Mouse (Mus musculus) ovary, postnatal 14 days (tissue): ENCODE results near the gene Vps11.
"Not testable (repeated sequence)": the region's sequence is repeated elsewhere in the genome, so short reads cannot be mapped to it uniquely, and the experiment has no call there.

ENCODE experiments used
- DNase-seq: peaks from one replicate; pipeline ENCODE4 v3.0.0; 2022; ENCODE audit warnings: low spot score

Vps11 gene

GRCm38 (mm10) chr9:44335331-44336092 lies 26.0 kb downstream of the Vps11 start:
- DNase-seq = peak; percentile 30

GRCm38 (mm10) chr9:44334396-44335330 lies 26.8 kb downstream of the Vps11 start, which contains the start of gene H2afx:
Gene H2afx, plus strand, starts transcription at chr9:44334694.
- peak; percentile 97 for DNase-seq

- DNase-seq = no peak
Observed at GRCm38 (mm10) chr9:44332918-44333638, 28.4 kb downstream of the Vps11 start.

DNA sequence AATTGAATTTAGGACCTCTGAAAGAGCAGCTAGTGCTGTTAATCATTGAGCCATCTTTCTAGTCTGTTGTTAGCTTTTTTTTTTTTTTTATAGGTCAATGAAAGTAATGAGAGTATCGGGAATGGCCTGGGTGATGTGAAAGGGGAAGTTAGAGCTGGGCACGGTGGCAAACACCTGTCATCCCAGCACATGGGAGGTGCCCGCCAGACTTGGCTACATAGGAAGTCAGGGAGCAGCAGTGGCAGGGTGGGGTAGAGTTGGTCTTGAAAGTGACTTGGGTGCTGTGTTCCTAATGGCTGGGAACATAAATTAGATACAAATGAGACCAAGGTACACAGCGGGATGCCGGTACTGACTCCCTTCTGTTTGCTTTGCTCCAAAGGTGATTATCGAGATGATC lies 30.7 kb downstream of the Vps11 start:
- no peak for DNase-seq

DNA sequence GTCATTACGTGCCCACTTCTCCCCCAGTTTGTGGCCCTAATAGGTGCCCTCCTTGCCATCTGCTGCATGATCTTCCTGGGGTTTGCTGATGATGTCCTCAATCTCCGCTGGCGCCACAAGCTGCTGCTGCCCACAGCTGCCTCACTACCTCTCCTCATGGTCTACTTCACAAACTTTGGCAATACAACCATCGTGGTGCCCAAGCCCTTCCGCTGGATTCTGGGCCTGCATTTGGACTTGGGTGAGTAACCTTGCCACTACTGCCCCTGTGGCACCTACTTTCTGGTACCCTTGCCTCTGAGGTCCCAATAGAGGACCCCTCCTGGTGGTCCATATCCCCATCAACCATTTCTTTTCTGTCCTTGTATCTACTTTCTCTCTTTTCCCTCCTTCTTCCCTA lies 33.5 kb downstream of the Vps11 start:
- DNase-seq = no peak

DNA sequence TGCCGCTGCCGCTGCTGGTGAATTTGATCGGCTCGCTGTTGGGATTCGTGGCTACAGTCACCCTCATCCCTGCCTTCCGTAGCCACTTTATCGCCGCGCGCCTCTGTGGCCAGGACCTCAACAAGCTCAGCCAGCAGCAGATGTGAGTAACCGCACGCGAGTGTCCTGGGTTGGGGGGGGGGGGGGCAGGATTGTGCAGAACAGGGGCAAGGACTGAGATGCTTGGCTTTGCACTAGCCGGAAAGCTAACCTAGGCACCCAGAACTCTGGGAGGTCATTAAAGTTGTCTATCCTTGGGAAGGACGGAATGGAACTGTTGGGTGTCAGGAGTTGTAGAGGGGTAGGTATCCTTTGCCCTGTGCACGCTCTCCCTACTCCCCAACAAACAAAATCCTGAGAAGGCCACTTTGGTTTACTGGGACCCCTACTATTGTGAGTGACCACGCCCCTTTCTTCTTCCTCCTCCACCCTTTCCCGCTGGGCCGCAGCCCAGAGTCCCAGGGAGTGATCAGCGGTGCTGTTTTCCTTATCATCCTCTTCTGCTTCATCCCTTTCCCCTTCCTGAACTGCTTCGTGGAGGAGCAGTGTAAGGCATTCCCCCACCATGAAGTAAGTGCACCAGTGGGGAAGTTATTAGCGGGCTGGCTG lies 34.3 kb downstream of the Vps11 start:
- no peak for DNase-seq

DNA sequence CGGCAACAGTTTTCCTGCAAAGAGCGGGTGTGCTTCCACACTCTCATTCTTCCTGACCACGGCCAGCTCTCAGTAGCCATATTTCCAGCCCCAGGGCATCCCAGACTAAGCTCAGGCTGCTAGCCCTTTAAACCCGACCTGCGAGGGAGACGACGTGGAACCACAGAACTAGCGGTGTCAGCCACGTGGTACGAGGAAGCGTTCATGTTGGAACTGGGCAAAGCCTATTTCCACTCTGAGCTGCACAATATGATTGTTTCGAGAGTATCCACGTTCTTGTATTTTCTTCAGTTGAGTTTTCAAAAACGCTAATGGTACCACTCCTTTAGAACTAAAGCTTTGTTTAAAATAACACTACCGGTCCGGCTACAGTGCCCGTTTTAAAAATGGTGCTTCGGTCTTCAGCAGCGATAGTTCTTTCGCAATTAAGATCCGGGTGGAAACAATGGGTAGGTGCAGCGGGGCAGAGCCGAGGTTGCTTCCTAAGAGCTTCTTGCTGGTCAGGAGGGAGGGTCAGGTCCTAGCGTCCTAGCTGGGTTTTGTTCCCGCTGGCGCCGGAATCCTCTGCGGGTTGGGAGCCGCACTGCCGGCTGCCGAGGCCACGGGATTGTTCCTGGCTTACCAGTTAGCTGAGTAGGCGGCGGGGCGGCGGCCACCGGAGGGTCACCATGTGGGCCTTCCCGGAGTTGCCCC lies 35.0 kb downstream of the Vps11 start:
- DNase-seq = peak; percentile 70

DNA sequence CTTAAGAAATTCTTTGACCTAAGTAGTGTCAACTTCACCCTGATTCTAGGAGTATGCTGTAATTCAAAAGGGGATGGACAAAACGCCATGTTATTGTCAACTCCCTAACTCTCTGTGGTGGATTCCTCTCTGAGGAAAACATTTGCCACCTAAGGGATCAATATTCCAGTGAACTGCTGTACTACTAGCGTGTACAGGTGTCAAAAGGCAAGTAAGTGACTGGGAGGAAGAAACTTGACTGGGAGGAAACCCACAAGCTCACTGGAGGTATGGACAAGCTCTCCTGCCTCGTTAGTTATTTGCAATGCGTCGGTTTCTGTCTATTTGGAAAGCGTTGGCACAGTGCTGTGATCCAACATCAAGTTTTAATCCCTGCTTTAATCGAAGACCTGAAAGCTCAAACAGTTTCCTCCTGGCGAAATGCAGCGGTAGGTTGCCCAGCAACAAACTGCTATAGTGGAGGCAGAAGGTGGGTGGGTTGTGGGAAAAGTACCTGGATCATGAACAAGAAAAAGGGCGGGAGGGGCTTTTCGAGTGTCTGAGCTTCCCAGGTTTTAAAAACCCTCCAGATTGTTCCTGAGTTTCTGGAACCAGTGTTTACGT lies 35.6 kb downstream of the Vps11 start, which contains the start of gene Dpagt1:
Gene Dpagt1 (plus strand): TSS at position 252 of the 603 bp plus-strand sequence.
- no peak for DNase-seq

DNA sequence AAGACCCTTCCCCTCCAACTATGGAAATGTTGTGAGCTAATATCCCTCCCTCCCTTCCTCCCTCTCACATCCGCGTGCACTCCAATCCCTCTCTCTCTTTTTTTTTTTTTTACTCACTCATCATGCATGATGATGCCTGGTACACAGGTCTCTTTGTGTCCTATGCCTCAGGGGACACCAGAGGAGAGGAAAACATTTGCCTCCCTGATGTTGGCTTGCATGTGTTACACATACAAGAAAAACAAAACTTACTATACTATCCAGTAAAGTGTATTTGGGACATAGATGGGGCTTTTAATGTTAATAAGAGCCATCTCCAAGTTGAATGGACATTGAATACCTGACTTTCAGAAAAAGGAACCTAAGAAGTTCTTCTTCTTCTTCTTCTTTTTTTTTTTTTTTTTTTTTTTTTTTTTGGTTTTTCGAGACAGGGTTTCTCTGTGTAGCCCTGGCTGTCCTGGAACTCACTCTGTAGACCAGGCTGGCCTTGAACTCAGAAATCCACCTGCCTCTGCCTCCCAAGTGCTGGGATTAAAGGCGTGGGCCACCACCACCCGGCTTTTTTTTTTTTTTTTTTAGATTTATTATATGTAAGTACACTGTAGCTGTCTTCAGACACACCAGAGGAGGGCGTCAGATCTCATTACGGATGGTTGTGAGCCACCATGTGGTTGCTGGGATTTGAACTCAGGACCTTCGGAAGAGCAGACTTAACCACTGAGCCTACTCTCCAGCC lies 36.3 kb downstream of the Vps11 start:
- not testable (repeated sequence) for DNase-seq

DNA sequence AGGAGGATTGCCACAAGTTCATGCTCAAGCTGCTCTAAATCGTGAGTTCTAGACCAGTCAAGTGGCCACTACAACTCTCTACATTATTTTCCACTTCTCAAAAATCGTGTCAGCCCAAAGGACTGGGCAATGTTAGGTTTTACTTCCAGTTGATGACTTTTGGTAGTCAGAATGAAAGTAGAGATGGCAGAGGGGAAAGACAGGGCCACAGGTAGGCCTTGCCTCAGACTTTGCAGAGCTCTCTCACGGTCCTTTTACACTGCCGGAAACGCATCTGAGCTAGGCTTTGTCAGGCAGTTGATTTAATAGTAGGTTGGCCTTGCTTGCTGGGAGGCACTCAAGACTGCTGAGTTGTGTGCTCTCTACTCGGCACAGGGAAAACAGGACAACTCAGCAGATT lies 37.3 kb downstream of the Vps11 start:
- no peak for DNase-seq

GRCm38 (mm10) chr9:44323656-44324055 lies 37.8 kb downstream of the Vps11 start:
- DNase-seq = not testable (repeated sequence)

GRCm38 (mm10) chr9:44320799-44321133 lies 40.7 kb downstream of the Vps11 start:
- DNase-seq = no peak

GRCm38 (mm10) chr9:44319887-44320798 lies 41.3 kb downstream of the Vps11 start, which contains the start of gene C2cd2l:
Gene C2cd2l, minus strand, starts transcription at chr9:44320285.
- peak; percentile 75 for DNase-seq

DNA sequence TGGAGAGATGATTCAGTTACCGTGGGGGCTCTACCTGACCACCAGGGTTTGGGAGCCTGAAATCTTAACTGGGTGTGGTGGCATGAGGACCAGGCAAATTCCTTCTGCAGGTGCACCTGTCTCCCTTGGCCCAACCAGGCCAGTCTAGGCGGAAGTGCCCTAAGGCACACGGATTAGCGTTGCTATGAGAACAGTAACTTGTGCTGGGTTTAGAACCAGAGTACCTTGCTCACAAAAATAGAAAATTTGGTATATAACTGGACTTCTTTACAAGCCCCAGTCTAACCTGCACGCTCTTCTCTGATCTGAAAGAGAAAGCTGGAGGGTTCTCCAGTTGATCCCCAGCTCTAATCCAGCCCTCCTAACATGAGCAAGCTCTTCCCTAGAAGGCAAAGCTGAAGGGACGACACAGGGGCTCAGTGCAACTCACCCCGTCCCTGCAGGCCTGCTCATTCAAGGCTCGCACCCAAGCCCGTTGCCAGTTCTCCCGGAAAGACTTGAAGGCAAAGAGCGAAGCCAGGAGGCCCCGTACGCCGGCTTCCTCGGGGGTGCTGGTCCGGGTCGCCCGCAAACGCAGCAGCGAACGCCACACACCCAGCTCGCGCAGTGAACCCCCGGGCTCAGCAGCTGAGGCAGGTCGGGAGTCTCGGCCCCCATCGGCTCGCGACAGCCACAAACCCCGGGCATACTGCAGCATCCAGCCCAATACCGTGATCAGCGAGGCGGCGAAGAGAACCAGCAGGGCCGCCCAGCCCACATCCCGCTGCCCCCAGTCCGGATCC lies 42.2 kb downstream of the Vps11 start:
- DNase-seq = peak; percentile 34

DNA sequence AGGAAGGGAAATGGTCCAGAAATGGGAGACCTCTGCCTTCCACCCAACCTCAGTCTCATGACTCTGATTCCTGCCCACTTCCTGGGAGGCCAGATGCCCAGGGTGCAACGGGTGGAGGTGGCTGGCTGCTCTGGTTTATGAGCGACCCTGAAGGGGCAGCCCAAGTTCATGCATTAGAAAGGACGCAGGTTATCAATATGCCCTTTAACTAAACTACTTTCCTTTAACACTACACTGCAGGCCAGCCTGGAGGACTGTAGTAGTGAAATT lies 42.7 kb downstream of the Vps11 start:
- DNase-seq = no peak

DNA sequence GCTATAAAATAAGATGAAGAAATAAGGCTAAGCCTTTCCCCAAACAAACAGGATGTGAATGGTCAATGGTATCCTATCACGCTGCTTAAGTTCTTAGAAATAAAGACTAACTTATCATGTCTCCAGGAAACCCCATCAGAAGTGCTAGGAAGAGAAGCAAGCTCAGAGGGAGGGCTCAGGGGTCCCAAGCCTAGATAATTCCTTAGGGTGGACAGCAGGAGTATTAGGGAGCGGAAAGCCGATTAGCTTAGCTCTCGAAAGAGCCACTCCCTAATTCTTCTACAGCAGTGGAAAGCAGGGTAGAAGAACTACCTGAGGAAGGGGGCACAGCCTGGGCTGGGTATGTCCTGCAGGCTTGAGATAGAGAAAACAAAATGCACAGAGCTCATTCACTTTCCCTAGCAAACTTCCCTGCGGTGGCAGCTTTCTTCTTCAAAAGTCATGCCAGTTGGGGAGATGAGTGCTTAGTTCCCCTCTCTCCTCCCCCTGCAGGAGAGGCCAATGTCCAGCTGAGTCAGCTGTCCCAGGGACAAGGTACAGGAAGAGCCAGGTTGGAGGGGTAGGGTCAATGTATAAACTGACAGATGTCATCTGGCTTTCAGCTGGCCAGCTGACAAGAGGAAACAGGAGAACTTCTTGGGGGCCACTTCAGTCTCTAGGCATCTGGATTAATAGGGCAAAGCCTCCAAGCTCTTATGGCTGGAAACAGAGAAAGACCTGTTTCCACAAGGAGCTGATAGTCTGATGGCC lies 43.2 kb downstream of the Vps11 start:
- DNase-seq = no peak

DNA sequence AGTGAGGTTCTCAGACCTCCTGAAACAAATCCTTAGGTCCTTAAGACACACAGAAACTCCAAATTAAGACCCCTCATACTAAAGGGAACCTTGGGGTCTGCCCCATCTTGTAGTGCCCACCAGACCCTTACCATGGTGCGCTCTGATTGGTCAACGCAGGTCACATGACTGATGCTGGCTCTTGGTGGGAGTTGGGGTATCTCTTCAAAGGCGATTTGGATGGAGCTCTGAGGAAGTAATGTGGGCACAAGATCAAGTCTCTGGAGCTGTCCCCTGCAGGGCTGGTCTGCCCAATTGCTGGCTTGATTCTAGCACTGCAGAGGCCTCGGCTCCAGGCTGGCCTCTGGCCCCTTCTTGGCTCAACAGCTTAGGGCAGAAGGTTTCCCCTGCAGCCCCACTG lies 44.0 kb downstream of the Vps11 start:
- DNase-seq = no peak

GRCm38 (mm10) chr9:44314910-44315309 lies 46.6 kb downstream of the Vps11 start:
- no peak for DNase-seq
